Mouse (Mus musculus): Measurements from ENCODE around the gene March11.

The March11 gene

GRCm38 (mm10) chr15:26374232-26374631 is 65.4 kb downstream of the March11 start:
- DNase-seq (ENCODE audit: low spot score): no peak

GRCm38 (mm10) chr15:26374946-26375345 is 66.1 kb downstream of the March11 start:
- no peak for DNase-seq (ENCODE audit: low spot score)

- no peak for DNase-seq (ENCODE audit: low spot score)
Observed at GRCm38 (mm10) chr15:26377355-26377754, 68.5 kb downstream of the March11 start.

GRCm38 (mm10) chr15:26378879-26379278 is 70.0 kb downstream of the March11 start:
- no peak for DNase-seq (ENCODE audit: low spot score)

GRCm38 (mm10) chr15:26379831-26380230 is 71.0 kb downstream of the March11 start:
- DNase-seq (ENCODE audit: low spot score): no peak

- no peak for DNase-seq (ENCODE audit: low spot score)
Observed at GRCm38 (mm10) chr15:26380844-26381243, 72.0 kb downstream of the March11 start.

- no peak for DNase-seq (ENCODE audit: low spot score)
Observed at GRCm38 (mm10) chr15:26390001-26390400, 81.2 kb downstream of the March11 start.

GRCm38 (mm10) chr15:26396556-26396955 is 87.7 kb downstream of the March11 start:
- no peak for DNase-seq (ENCODE audit: low spot score)

GRCm38 (mm10) chr15:26425284-26425683 is 116.4 kb downstream of the March11 start:
- no peak for DNase-seq (ENCODE audit: low spot score)

- DNase-seq (ENCODE audit: low spot score): no peak
Observed at GRCm38 (mm10) chr15:26426231-26426630, 117.4 kb downstream of the March11 start.

GRCm38 (mm10) chr15:26430565-26430964 is 121.7 kb downstream of the March11 start:
- DNase-seq (ENCODE audit: low spot score): no peak

- DNase-seq (ENCODE audit: low spot score): no peak
Observed at GRCm38 (mm10) chr15:26432676-26433075, 123.8 kb downstream of the March11 start.

GRCm38 (mm10) chr15:26435725-26436124 is 126.9 kb downstream of the March11 start:
- DNase-seq (ENCODE audit: low spot score): no peak

- DNase-seq (ENCODE audit: low spot score): no peak
Observed at GRCm38 (mm10) chr15:26437113-26437512, 128.3 kb downstream of the March11 start.
